Mouse (Mus musculus) embryo, embryonic 11.5 days (tissue): ENCODE data around the gene Pom121l2.
A peak's percentile ranks its signal among the peaks of the same experiment; 100 is the strongest.

Experiments used
- DNase-seq: peaks from one replicate; pipeline ENCODE4 v3.0.0-alpha.2; 2012; ENCODE audit warnings: low read depth, low spot score

The Pom121l2 gene

DNA sequence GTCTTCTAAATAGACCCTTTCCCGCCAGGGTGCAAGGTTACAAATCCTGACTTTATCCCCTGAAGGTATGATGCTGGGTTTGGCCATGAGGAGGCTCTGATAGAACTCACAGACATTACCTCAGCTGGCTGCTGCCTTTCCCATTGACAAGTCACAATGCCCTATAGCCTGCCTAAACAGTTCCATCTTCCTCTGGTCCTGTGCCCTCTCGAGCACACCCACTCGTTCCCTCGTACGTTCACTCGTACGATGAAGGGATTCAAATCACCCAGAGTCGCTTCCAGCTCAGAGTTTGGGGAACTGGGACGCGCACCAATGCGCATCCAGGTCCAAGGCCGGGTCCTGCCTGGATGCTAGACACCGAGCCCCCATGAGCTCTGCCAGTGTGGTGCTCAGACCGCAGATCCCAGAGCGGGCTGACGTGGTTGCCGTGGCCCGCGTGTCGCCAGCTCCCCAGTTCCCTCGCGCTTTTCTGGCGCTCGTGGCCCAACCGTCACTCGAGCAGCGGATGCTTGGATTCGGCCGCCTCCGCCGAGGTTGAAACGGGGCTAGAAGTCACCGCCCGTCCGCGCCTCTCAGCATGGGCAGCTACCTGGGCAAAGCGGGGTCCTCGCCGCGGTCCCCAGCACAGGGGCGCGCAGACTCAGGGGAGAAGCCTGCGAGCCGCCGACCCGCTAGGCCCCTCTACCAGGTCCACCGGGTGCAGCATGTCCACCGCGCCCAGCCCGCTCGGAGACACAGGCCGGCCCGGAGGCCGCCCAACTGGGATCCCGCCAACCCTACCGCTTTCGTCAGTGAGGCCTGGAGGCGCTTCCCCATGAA, at the start of gene Pom121l2:
Gene Pom121l2, plus strand, starts transcription at position 214 of the 822 bp plus-strand sequence.
- DNase-seq = no peak

GRCm38 (mm10) chr13:21931740-21932139, 49.3 kb upstream of the Pom121l2 start:
- no peak for DNase-seq

GRCm38 (mm10) chr13:21933626-21934548, 47.1 kb upstream of the Pom121l2 start:
- no peak for DNase-seq

DNA sequence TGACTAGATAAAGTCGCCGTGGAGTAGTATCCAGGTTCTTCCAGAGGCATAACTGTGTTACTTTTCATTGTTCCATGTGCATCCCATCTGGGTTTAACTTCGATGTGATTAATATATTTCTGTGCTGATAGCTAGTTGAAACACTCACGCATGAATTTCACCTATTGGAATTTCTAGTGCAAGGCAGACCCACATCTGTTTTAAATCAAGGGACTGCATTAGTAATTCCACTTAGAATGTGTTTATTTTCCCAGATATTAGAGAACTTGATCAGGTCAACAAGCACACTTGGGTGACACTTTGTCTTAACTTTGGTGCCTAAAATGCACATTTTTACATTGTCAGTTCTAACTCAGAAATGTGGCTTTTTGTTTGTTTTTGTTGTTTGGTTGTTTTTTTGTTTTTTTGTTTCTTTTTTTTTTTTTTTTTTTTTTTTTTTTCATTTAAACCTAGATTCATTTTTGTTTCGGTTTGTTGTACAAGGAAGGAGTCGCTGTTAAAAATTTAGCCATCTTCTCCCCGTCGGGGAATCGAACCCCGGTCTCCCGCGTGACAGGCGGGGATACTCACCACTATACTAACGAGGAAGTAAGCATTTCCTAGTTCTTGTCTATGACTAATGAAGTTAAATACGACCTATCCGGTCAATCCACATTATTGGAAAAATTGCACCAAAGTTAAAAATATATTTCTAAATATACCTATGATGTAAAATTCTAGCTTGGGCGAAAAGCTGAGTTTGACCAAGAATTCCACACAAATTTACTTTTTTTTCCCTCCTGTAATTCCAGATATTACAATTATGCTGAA, 45.8 kb upstream of the Pom121l2 start:
- DNase-seq = no peak

GRCm38 (mm10) chr13:21935833-21936232, 45.2 kb upstream of the Pom121l2 start:
- DNase-seq = no peak

GRCm38 (mm10) chr13:21936968-21937367, 44.0 kb upstream of the Pom121l2 start:
- no peak for DNase-seq

GRCm38 (mm10) chr13:21940213-21940612, 40.8 kb upstream of the Pom121l2 start:
- DNase-seq = peak; percentile 89

- no peak for DNase-seq
Observed at GRCm38 (mm10) chr13:21940811-21941321, 40.1 kb upstream of the Pom121l2 start.

DNA sequence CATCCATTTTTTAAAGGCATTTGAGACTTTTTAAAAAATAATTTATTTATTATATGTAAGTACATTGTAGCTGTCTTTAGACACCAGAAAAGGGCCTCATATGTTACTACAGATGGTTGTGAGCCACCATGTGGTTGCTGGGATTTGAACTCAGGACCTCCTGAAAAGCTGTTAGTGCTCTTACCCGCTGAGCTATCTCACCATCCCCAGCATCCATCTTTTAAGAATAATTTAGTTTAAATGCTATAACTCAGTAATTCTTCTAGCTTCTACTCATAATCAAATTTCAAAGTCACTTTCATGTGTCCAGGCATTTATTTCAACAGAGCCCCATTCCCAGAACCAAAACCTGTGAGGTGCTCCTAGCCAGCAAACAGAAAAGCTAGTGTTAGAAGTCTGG, 37.4 kb upstream of the Pom121l2 start:
- DNase-seq = no peak

DNA sequence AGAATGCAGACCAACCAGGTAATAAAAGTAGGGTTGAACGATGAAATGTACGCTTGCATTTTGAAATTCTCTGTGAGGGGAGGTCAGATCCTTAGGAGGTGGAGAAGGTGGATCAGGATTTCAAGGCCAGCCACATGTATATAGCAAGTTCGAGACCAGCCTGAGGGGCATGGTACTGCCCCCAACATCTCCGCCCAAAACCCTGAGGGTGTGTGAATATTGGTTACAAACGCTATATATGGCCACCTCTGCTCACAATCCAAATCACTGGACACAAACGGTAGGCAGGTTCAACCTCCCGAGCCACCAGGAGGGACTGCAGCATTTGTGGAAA, 36.4 kb upstream of the Pom121l2 start:
- DNase-seq = no peak

GRCm38 (mm10) chr13:21944926-21945740, 35.9 kb upstream of the Pom121l2 start, which contains the start of gene Zfp184:
TSS of gene Zfp184 (plus strand) at chr13:21945094.
- peak; percentile 94 for DNase-seq

GRCm38 (mm10) chr13:21969269-21969668, 11.7 kb upstream of the Pom121l2 start:
- DNase-seq = no peak

DNA sequence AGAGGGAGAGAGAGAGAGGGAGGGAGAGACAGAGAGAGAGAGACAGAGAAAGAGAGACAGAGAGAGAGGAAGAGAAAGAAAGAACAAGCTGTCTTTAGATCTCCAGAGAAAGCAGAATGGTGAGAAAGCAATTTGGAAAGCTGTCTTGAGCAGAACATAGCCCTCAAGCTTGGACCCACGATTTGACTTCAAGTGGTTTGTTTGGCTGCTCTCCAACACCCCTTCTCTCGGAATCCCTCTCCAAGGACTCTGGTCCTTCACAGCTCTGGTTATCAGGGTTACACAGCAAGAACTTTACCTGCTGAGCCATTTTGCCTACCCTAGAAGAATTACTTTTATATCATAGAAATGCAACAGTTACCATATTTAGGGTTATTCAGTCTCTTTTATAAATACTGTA, 11.2 kb upstream of the Pom121l2 start:
- no peak for DNase-seq

GRCm38 (mm10) chr13:21971641-21972040, 9.4 kb upstream of the Pom121l2 start:
- no peak for DNase-seq

- DNase-seq = peak; percentile 94
Observed at GRCm38 (mm10) chr13:21974221-21974725, 6.7 kb upstream of the Pom121l2 start.

DNA sequence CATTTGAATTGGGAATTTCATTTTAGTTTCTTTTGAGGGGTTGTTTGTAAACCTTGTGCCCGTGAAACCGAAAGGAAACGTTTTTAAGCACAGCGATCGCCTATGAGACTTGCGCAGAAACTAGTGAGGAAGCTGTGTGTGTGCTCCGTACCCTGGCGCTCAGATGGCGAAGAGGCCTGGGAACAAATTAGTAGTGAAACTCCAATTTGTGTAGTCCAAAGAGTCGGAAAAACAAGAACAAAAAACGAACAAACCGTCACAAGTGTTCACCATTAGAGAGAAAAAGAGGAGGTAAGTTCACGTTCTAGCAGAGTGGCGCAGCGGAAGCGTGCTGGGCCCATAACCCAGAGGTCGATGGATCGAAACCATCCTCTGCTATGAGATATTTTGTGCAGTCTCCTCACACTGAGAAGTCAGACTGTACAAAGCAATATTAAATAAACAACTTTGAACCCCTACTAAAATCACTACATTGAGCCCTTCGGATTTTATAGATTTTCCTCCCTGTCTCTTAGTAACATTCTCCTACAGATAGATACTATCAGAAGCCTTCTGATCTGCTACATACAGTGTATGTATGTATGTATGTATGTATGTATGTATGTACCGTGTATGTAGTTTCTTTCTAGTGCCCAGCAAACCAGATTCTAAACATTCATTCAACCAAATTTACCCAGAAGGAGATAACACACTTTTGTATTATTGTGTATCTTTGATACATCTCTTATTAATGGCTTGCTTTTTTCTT, 6.1 kb upstream of the Pom121l2 start:
- peak; percentile 69 for DNase-seq

DNA sequence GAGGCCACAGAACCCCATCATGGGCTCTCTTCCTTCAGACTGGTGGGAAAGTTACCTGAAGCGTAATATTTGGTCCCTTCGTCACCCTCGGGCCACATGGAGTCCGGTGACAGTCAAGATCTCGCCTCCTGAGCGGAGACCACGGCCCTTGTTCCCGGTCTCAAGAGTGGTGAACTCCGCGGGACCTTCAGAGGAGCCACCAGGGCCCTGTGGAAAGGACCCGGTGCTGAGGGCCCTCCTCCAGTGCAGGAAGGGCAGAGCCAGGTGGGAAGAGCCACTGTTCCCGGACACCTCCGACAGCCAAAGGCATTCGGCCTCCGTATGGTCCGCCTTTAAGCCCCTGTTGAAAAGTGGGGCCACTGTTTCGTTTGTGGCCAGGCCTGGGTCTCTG, 804 bp downstream of the Pom121l2 start:
- no peak for DNase-seq

DNA sequence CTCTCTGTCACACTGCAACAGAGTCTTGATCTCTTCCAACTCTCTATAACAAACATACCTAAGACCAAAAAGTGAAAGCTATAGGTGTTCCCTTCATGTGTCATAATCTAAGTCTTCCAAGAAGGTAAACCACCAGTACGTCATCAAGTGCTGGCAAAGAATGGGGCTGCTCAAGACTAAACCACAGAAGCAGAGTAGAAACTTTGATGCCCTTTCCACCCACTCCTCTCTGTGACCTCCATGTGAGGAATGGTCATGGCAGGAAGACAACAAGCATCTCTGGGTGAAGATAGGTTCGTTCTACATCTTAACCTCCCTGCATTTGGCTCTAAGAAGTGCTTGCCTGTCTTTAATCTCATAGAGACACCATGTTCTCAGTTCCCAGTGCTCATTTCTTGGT, 3.5 kb downstream of the Pom121l2 start:
- no peak for DNase-seq

- no peak for DNase-seq
Observed at GRCm38 (mm10) chr13:21992550-21992949, 11.6 kb downstream of the Pom121l2 start.
